Mouse (Mus musculus) neural tube, embryonic 13.5 days (tissue): ENCODE measurements around the gene Cdv3. TPM values are rescaled to one million over a fixed set of nuclear protein-coding genes. Genes with fewer than 3 reads are reported as not detected.

ENCODE experiments used
- ATAC-seq: fragments of 200-750 bp; cut with Nextera tagmentation; 2 replicates; pipeline ENCODE4 v1.8.0; 2017; ENCODE audit warnings: low read depth, mild to moderate bottlenecking, moderate TSS enrichment, moderate library complexity
- H3K27ac ChIP-seq: fragments of 300-500 bp; sonication (generic); replicated peaks from 2 replicates; pipeline ENCODE4 v1.5.1; 2015; ENCODE audit warnings: moderate library complexity, mild to moderate bottlenecking, inconsistent platforms
- H3K27me3 ChIP-seq: fragments of 300-500 bp; sonication (generic); 2 replicates; pipeline ENCODE4 v1.6.1; 2015; ENCODE audit warnings: mild to moderate bottlenecking, inconsistent platforms
- H3K36me3 ChIP-seq: fragments of 300-500 bp; sonication (generic); 2 replicates; pipeline ENCODE4 v1.6.1; 2015; ENCODE audit warnings: mild to moderate bottlenecking, inconsistent platforms
- H3K4me1 ChIP-seq: fragments of 300-500 bp; sonication (generic); replicated peaks from 2 replicates; pipeline ENCODE4 v1.6.1; 2015; ENCODE audit warnings: inconsistent platforms
- H3K4me2 ChIP-seq: fragments of 300-500 bp; sonication (generic); 2 replicates; pipeline ENCODE4 v1.6.1; 2015; ENCODE audit warnings: inconsistent platforms, mild to moderate bottlenecking, moderate library complexity
- H3K4me3 ChIP-seq: fragments of 300-500 bp; sonication (generic); 2 replicates; pipeline ENCODE4 v1.5.1; 2015; ENCODE audit warnings: mild to moderate bottlenecking, inconsistent platforms
- H3K9ac ChIP-seq: fragments of 300-500 bp; sonication (generic); 2 replicates; pipeline ENCODE4 v1.6.1; 2015; ENCODE audit warnings: moderate library complexity, mild to moderate bottlenecking, inconsistent platforms
- H3K9me3 ChIP-seq: fragments of 300-500 bp; sonication (generic); 2 replicates; pipeline ENCODE4 v1.6.1; 2016; ENCODE audit warnings: inconsistent platforms
- WGBS: fragments of 180-500 bp; shearing (Covaris S2); methylation state at CpG from one replicate; pipeline ENCODE4 v1.1.7; 2015; 5-methylcytosine and 5-hydroxymethylcytosine counted together
- polyA plus RNA-seq: library from polyadenylated mRNA; unstranded; fragments of >200 nt; fragmentation: Nextera tagmentation; extraction: Ambion mirVana; gene quantifications from 2 replicates; pipeline ENCODE4 v1.2.1, GENCODE M21; 2015

Cdv3 gene
- 78.1 and 88.3 TPM in 2 replicates for polyA plus RNA-seq

GRCm38 (mm10) chr9:103365290-103366247, at the start of gene Cdv3:
Gene Cdv3, minus strand, starts transcription at chr9:103365840.
- peak within 1 kb of the TSS; percentile 91 for H3K9ac ChIP-seq
- peak within 1 kb of the TSS; percentile 93 for H3K4me2 ChIP-seq
- H3K4me1 ChIP-seq = peaks cover 29% of the 10 kb centered on the region
- peaks cover 6% of the 10 kb centered on the region; the same call in 1 of the 2 replicates for H3K36me3 ChIP-seq
- WGBS = under 1% methylated on average over 79 of the region's 95 CpGs
- peak within 1 kb of the TSS; percentile 95 for H3K27ac ChIP-seq
- no peaks in the 10 kb centered on the region for H3K27me3 ChIP-seq
- H3K4me3 ChIP-seq = peak within 1 kb of the TSS; percentile 87
- no peaks in the 10 kb centered on the region for H3K9me3 ChIP-seq
- peak; percentile 98 for ATAC-seq

- Histone ChIP-seq H3K9me3 (no peaks in the 10 kb centered on the region), H3K36me3 (no peaks in the 10 kb centered on the region), H3K4me1 (peaks cover 12% of the 10 kb centered on the region), H3K4me3 (no peak overlapping the region), H3K9ac (no peak overlapping the region), H3K27ac (no peak overlapping the region), H3K4me2 (no peak overlapping the region), H3K27me3 (no peaks in the 10 kb centered on the region)
- no peak for ATAC-seq
- WGBS = 40% methylated on average over 9 of the region's 9 CpGs
Measured at GRCm38 (mm10) chr9:103413457-103413856, 47.8 kb upstream of the Cdv3 start.

GRCm38 (mm10) chr9:103409119-103409518, 43.5 kb upstream of the Cdv3 start:
- WGBS = 62% methylated on average over 2 of the region's 2 CpGs
- no peak for ATAC-seq
- Histone ChIP-seq H3K27me3 (no peaks in the 10 kb centered on the region), H3K4me2 (no peak overlapping the region), H3K27ac (peak overlapping the region; percentile 38; the same call in 1 of the 2 replicates), H3K4me3 (no peak overlapping the region), H3K9ac (no peak overlapping the region), H3K4me1 (peaks cover 14% of the 10 kb centered on the region), H3K36me3 (no peaks in the 10 kb centered on the region), H3K9me3 (no peaks in the 10 kb centered on the region)

- Histone ChIP-seq H3K27me3 (no peaks in the 10 kb centered on the region), H3K4me1 (peaks cover 9% of the 10 kb centered on the region; the same call in 1 of the 2 replicates), H3K9me3 (no peaks in the 10 kb centered on the region), H3K27ac (peak overlapping the region; percentile 38; the same call in 1 of the 2 replicates), H3K4me3 (no peak overlapping the region), H3K36me3 (no peaks in the 10 kb centered on the region), H3K4me2 (no peak overlapping the region), H3K9ac (no peak overlapping the region)
- WGBS = 53% methylated on average over 4 of the region's 4 CpGs
- no peak for ATAC-seq
Measured at GRCm38 (mm10) chr9:103408136-103408777, 42.6 kb upstream of the Cdv3 start.

- no peaks in the 10 kb centered on the region; the same call in 1 of the 2 replicates for H3K9me3 ChIP-seq
- H3K4me3 ChIP-seq = no peak overlapping the region
- H3K9ac ChIP-seq = no peak overlapping the region
- H3K36me3 ChIP-seq = no peaks in the 10 kb centered on the region
- H3K27ac ChIP-seq = no peak overlapping the region
- no peaks in the 10 kb centered on the region for H3K27me3 ChIP-seq
- no peak overlapping the region for H3K4me2 ChIP-seq
- peaks cover 12% of the 10 kb centered on the region for H3K4me1 ChIP-seq
- WGBS = 65% methylated on average over 4 of the region's 4 CpGs
- no peak for ATAC-seq
Measured at GRCm38 (mm10) chr9:103403331-103403973, 37.8 kb upstream of the Cdv3 start.

- Histone ChIP-seq H3K4me2 (peak overlapping the region; percentile 7; the same call in 1 of the 2 replicates), H3K27ac (peak overlapping the region; percentile 23; the same call in 1 of the 2 replicates), H3K9ac (no peak overlapping the region), H3K4me3 (no peak overlapping the region), H3K4me1 (peaks cover 13% of the 10 kb centered on the region), H3K36me3 (no peaks in the 10 kb centered on the region), H3K9me3 (no peaks in the 10 kb centered on the region; the same call in 1 of the 2 replicates), H3K27me3 (no peaks in the 10 kb centered on the region)
- peak; percentile 84 for ATAC-seq
- 46% methylated on average over 21 of the region's 21 CpGs for WGBS
Measured at GRCm38 (mm10) chr9:103398509-103399157, 33.0 kb upstream of the Cdv3 start.

- H3K9ac ChIP-seq = no peak overlapping the region
- no peak overlapping the region for H3K4me3 ChIP-seq
- H3K9me3 ChIP-seq = no peaks in the 10 kb centered on the region
- H3K4me1 ChIP-seq = peaks cover 2% of the 10 kb centered on the region
- no peak for ATAC-seq
- H3K27ac ChIP-seq = no peak overlapping the region
- no peak overlapping the region for H3K4me2 ChIP-seq
- 88% methylated on average over 11 of the region's 11 CpGs for WGBS
- no peaks in the 10 kb centered on the region for H3K36me3 ChIP-seq
- H3K27me3 ChIP-seq = no peaks in the 10 kb centered on the region
Measured at GRCm38 (mm10) chr9:103393256-103393655, 27.6 kb upstream of the Cdv3 start.

GRCm38 (mm10) chr9:103391796-103392372, 26.2 kb upstream of the Cdv3 start:
- no peak overlapping the region for H3K4me2 ChIP-seq
- WGBS = 78% methylated on average over 6 of the region's 6 CpGs
- no peaks in the 10 kb centered on the region for H3K9me3 ChIP-seq
- no peak overlapping the region for H3K27ac ChIP-seq
- no peak for ATAC-seq
- H3K9ac ChIP-seq = no peak overlapping the region
- no peak overlapping the region for H3K4me3 ChIP-seq
- H3K36me3 ChIP-seq = no peaks in the 10 kb centered on the region
- H3K4me1 ChIP-seq = peaks cover 8% of the 10 kb centered on the region
- H3K27me3 ChIP-seq = no peaks in the 10 kb centered on the region

- no peaks in the 10 kb centered on the region for H3K27me3 ChIP-seq
- WGBS = 93% methylated on average over 6 of the region's 6 CpGs
- no peaks in the 10 kb centered on the region for H3K9me3 ChIP-seq
- no peak overlapping the region for H3K4me3 ChIP-seq
- no peak for ATAC-seq
- peaks cover 13% of the 10 kb centered on the region for H3K4me1 ChIP-seq
- no peak overlapping the region for H3K9ac ChIP-seq
- no peak overlapping the region for H3K27ac ChIP-seq
- H3K36me3 ChIP-seq = no peaks in the 10 kb centered on the region
- no peak overlapping the region for H3K4me2 ChIP-seq
Measured at GRCm38 (mm10) chr9:103389261-103389660, 23.6 kb upstream of the Cdv3 start.

GRCm38 (mm10) chr9:103387011-103387653, 21.5 kb upstream of the Cdv3 start:
- 0 out of 2 replicates have a peak, but pooled peaks have one; percentile 15 for ATAC-seq
- no peaks in the 10 kb centered on the region for H3K9me3 ChIP-seq
- WGBS = 59% methylated on average over 10 of the region's 10 CpGs
- H3K4me3 ChIP-seq = no peak overlapping the region
- no peak overlapping the region for H3K4me2 ChIP-seq
- H3K36me3 ChIP-seq = no peaks in the 10 kb centered on the region
- H3K4me1 ChIP-seq = peaks cover 13% of the 10 kb centered on the region
- no peaks in the 10 kb centered on the region for H3K27me3 ChIP-seq
- H3K27ac ChIP-seq = no peak overlapping the region
- no peak overlapping the region for H3K9ac ChIP-seq

GRCm38 (mm10) chr9:103386573-103386972, 20.9 kb upstream of the Cdv3 start:
- H3K4me2 ChIP-seq = no peak overlapping the region

More at GRCm38 (mm10) chr9:103386573-103386972, 20.9 kb upstream of the Cdv3 start:
- Histone ChIP-seq H3K36me3 (no peaks in the 10 kb centered on the region), H3K9ac (no peak overlapping the region), H3K27me3 (no peaks in the 10 kb centered on the region), H3K27ac (no peak overlapping the region), H3K9me3 (no peaks in the 10 kb centered on the region), H3K4me1 (peaks cover 13% of the 10 kb centered on the region), H3K4me3 (no peak overlapping the region)
- WGBS = 37% methylated on average over 5 of the region's 5 CpGs
- no peak for ATAC-seq
